Mouse (Mus musculus) lung, postnatal 10 days (tissue): ENCODE results near the gene Rad51c.

Experiments used
- DNase-seq: peaks from one replicate; pipeline ENCODE4 v3.0.0; 2021

Rad51c gene

DNA sequence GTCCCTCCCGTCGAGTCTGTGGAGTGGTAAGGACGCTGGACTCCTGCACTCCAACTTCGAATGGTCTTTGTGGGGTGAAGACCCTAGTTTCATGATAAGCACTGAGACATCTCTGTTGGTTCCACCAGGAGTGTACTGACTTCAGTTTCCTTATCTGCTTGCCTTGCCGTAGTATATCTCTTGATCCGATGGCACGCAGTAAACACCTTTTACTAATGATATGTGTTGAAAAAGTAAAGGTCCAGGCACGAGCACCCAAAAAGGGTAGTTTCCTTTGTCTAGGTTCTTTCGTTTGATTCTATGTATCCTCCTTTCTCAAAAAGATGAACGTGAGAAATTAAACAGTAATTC is 45.5 kb downstream of the Rad51c start:
- DNase-seq = no peak

DNA sequence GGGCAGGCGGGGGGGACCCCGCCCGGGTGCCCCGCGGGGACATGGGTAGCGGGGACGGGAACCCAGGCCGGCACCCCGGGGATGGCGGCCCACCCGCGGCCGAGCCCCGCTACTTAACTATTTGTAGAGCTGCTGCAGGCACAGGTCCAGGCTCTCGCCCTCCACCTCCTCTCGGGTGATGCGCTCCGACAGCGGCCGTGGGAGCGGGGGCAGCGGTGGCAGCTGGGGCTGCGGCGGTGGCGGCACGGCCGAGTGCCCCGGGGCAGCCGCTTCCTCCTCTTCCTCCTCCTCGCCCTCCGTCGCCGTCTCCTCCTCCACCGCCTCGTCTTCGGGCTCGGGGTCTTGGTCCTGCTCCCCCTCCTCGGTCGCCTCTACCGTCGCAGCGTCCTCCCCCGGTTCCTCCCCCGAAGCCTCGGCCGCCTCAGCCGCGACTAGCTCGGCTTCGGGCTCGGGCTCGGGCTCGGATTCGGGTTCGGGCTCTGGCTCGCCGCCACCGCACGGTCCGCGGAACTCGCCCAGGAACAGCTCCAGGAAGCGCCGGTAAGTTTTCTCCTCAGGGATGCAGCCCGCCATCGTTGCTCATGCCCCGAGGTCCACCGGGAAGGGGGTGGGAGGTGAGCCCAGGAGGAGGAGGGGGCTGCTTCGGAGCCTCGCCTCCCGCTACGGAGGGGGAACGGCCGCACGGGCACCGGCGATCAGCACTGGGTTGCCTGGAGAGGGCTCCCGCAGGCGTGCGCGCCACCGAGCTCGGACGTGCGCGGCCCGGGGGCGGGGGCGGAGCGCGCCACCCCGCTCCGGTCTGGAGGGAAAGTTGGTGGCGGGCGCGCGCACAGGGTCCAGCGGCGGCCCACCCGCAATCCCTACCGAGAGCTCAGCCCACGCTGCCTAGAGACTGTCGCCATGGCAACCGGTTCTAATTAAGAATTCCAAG is 46.2 kb downstream of the Rad51c start, which contains the start of gene Ppm1e:
Gene Ppm1e (minus strand): TSS at position 693 of the 931 bp plus-strand sequence.
- DNase-seq = peak; percentile 62

DNA sequence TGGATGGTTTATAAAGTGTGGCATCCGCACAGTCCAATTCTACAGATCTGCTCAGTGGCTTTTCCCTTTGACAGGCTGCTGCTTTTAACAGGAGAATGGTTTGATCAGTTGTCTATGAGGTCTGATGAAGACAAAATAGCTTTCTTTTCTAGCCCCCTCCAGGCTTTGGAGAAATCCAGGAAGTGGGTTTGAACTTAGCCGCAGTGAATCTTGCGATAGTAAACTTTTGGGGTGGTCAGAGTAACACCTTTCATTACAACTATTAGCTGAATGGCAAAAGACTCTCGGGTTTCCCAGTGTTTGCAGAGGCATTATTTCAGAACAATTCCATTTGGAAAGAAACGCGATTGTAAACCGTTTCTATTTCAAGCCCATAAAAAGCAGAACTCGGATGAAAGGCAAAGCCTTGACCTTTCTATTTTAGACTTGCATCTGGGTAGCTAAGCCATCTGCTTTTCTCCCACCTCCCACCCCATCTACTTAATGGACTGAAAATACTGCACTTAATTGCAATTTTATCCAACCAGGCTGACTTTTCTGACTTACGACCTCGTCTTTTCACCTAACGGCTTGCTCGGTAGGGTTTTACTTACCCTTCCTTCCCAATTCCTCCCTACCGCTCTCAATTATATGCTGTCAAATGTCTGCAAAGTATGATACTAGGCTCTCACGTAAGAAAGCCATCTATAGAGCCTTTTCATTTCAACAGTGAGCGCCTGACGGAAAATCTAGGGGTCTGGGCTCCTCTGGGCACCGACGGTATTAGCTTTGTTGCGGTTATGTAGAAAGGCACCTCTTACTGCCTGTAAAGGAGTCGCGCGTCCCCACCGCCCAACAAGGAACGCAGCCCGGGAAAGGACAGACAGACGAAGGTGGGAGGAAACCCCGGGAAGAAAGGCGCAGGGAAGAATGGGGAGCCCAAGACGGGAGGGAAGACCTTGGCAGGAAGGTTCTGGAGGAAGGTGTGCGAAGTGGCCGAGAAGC is 47.1 kb downstream of the Rad51c start:
- no peak for DNase-seq

DNA sequence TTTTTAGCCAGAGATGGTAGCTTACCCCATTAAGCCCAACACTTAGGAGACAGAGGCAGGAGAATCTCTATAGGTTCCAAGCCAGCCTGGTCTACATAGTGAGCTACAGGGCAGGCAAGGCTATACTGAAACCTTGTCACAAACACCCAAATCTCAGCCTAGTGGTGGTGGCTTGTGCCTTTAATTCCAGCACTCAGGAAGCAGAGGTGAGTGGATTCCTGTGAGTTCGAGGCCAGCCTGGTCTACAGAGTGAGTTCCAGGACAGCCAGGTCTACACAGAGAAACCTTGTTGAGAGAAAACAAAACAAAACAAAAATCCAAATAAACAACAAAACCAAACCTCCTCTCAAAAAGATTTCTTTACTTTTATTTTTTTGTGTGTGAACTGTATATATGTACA is 49.9 kb downstream of the Rad51c start:
- DNase-seq = no peak

DNA sequence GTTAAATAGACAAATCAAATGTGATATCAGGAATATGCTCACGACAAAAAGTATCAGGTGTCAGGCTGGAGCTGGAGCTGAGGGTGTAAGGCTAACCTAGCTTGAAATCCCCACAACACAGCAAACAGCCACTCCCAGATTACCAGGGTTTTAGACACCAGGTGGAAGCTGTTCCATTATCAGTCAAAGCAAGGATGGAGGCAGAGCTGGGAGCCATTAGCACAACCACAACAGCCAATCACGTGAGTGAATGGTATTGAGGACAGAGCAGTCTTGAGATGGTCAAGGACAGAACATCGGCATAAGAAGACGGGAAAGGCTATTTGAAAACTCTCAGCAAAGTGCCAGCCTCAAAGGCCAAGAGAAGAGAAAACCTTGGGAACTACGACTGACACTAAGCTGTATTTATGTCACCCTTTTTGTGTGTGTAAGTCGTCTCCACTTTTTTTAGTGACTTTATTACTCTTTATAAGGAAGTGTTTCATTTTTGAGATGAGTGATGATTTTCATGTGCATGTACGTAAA is 51.0 kb downstream of the Rad51c start:
- DNase-seq = no peak
